Mouse (Mus musculus) liver, embryonic 14 days (tissue): ENCODE results near the gene Fbxo22. TPM values are rescaled to one million over a fixed set of nuclear protein-coding genes. Genes with fewer than 3 reads are reported as not detected.

Experiments
- polyA plus RNA-seq: library from polyadenylated mRNA; depleted of rRNA; stranded (reverse); fragments of >200 nt; gene quantifications from 2 replicates; pipeline ENCODE4 v1.2.3, GENCODE M21; 2012; rRNA removed

Gene Fbxo22
- 8.4 and 10.0 TPM in 2 replicates for polyA plus RNA-seq

GRCm38 (mm10) chr9:55208790-55209481, at the start of gene Fbxo22:
Gene Fbxo22 (plus strand): TSS chr9:55208925.

Other genes with a start within 250 kb of the Fbxo22 start
- 0.01 and 0.02 TPM in 2 replicates for gene Chrna5, start 228.0 kb upstream of the Fbxo22 start, polyA plus RNA-seq
- not detected in 2 replicates for gene Chrna3, start 182.4 kb upstream of the Fbxo22 start, polyA plus RNA-seq
- 0.01 TPM in 2 replicates for gene Chrnb4, start 160.1 kb upstream of the Fbxo22 start, polyA plus RNA-seq
- gene Ube2q2, start 60.1 kb upstream of the Fbxo22 start, polyA plus RNA-seq, result 5.1 and 6.3 TPM in 2 replicates
- 0.39 and 0.44 TPM in 2 replicates for gene Nrg4, start 117.9 kb downstream of the Fbxo22 start, polyA plus RNA-seq
- not detected in 2 replicates for gene Tmem266, start 118.0 kb downstream of the Fbxo22 start, polyA plus RNA-seq